Mouse (Mus musculus) cerebellum, adult 2 months (tissue): ENCODE measurements at regions not wholly inside any gene's neighbourhood (a gene's known extent, or its start where the extent isn't known, plus 50 kb on each side); places are given as distances from the start of the nearest gene placed in this dataset.

ENCODE experiments used
- DNase-seq, 2 experiments: peaks; one replicate each; pipeline ENCODE4 v3.0.0; 2021
- H3K27ac ChIP-seq: fragments of 200-500 bp; 2 replicates; pipeline ENCODE4 v1.5.1; 2012; ENCODE audit warnings: low read length, control low read depth, inconsistent platforms; ENCODE audit not compliant: insufficient read depth
- H3K27me3 ChIP-seq: fragments of 200-500 bp; 2 replicates; pipeline ENCODE4 v1.6.1; 2012; ENCODE audit warnings: inconsistent platforms, mild to moderate bottlenecking, low read length, moderate library complexity; ENCODE audit not compliant: control insufficient read depth, insufficient read depth
- H3K4me1 ChIP-seq: fragments of 200-500 bp; 2 replicates; pipeline ENCODE4 v1.6.1; 2011; ENCODE audit warnings: low read length; ENCODE audit not compliant: control insufficient read depth, insufficient read depth
- H3K4me3 ChIP-seq: fragments of 200-500 bp; replicated peaks from 2 replicates; pipeline ENCODE3; 2011; ENCODE audit warnings: mild to moderate bottlenecking, low read depth, low read length, control low read depth; ENCODE audit not compliant: insufficient read depth
- CTCF ChIP-seq: fragments of 200-500 bp; IDR thresholded peaks from 2 replicates; pipeline ENCODE4 v1.5.1; 2011; ENCODE audit warnings: low read depth, mild to moderate bottlenecking, control low read depth, low read length, moderate library complexity, borderline replicate concordance; ENCODE audit not compliant: insufficient read depth
- POLR2A ChIP-seq: fragments of 200-500 bp; IDR thresholded peaks from 2 replicates; pipeline ENCODE4 v1.6.1; 2011; ENCODE audit warnings: low read length, control low read depth, borderline replicate concordance; ENCODE audit not compliant: insufficient read depth
- WGBS: fragments of 180-500 bp; shearing (Covaris S2); methylation state at CpG from one replicate; pipeline ENCODE4 v1.1.7; 2018; 5-methylcytosine and 5-hydroxymethylcytosine counted together

GRCm38 (mm10) chr7:83065341-83065740 is 198.2 kb downstream of the Mex3b start:
- Histone ChIP-seq H3K4me1 (no peaks in the 10 kb centered on the region), H3K27me3 (no peaks in the 10 kb centered on the region), H3K27ac (no peak overlapping the region), H3K4me3 (no peak overlapping the region)
- DNase-seq = no peak
- TF ChIP-seq POLR2A (no peak), CTCF (no peak)
- WGBS = 92% methylated on average over 3 of the region's 3 CpGs

- no peak overlapping the region for H3K27ac ChIP-seq
- no peak overlapping the region for H3K4me3 ChIP-seq
- 48% methylated on average over 15 of the region's 15 CpGs for WGBS
- H3K4me1 ChIP-seq = no peaks in the 10 kb centered on the region
- DNase-seq = no peak
- H3K27me3 ChIP-seq = no peaks in the 10 kb centered on the region; the same call in 1 of the 2 replicates
- TF ChIP-seq POLR2A (no peak), CTCF (no peak)
Measured at GRCm38 (mm10) chr7:83074399-83074970, 207.4 kb downstream of the Mex3b start.

- Histone ChIP-seq H3K27me3 (no peaks in the 10 kb centered on the region; the same call in 1 of the 2 replicates), H3K4me3 (no peak overlapping the region), H3K4me1 (no peaks in the 10 kb centered on the region), H3K27ac (no peak overlapping the region)
- WGBS = 90% methylated on average over 4 of the region's 4 CpGs
- no peak for TF ChIP-seq POLR2A
- TF ChIP-seq CTCF = no peak
- no peak for DNase-seq
Measured at GRCm38 (mm10) chr7:83075159-83075952, 208.2 kb downstream of the Mex3b start.

- 33% methylated on average over 11 of the region's 11 CpGs for WGBS
Measured at GRCm38 (mm10) chr7:83077035-83077918, 210.1 kb downstream of the Mex3b start.

GRCm38 (mm10) chr7:83077919-83078265 is 210.8 kb downstream of the Mex3b start:
- no peaks in the 10 kb centered on the region; the same call in 1 of the 2 replicates for H3K27me3 ChIP-seq
- H3K4me1 ChIP-seq = no peaks in the 10 kb centered on the region
- no peak for DNase-seq
- H3K27ac ChIP-seq = no peak overlapping the region
- 32% methylated on average over 4 of the region's 4 CpGs for WGBS
- H3K4me3 ChIP-seq = no peak overlapping the region
- TF ChIP-seq CTCF = no peak
- no peak for TF ChIP-seq POLR2A

More at GRCm38 (mm10) chr7:83077035-83077918, 210.1 kb downstream of the Mex3b start:
- no peaks in the 10 kb centered on the region for H3K4me1 ChIP-seq
- H3K4me3 ChIP-seq = no peak overlapping the region
- no peak for DNase-seq
- H3K27ac ChIP-seq = no peak overlapping the region
- no peak for TF ChIP-seq POLR2A
- no peaks in the 10 kb centered on the region; the same call in 1 of the 2 replicates for H3K27me3 ChIP-seq

GRCm38 (mm10) chr7:83078695-83079094 is 211.6 kb downstream of the Mex3b start:
- no peak for TF ChIP-seq CTCF
- TF ChIP-seq POLR2A = no peak
- no peaks in the 10 kb centered on the region; the same call in 1 of the 2 replicates for H3K27me3 ChIP-seq
- 89% methylated on average over 4 of the region's 4 CpGs for WGBS
- no peak for DNase-seq
- H3K4me1 ChIP-seq = no peaks in the 10 kb centered on the region
- no peak overlapping the region for H3K27ac ChIP-seq
- H3K4me3 ChIP-seq = no peak overlapping the region

GRCm38 (mm10) chr7:83079842-83080241 is 212.7 kb downstream of the Mex3b start:
- no peak for DNase-seq
- WGBS = 95% methylated on average over 1 of the region's 1 CpGs
- Histone ChIP-seq H3K27ac (no peak overlapping the region), H3K4me1 (no peaks in the 10 kb centered on the region), H3K4me3 (no peak overlapping the region), H3K27me3 (no peaks in the 10 kb centered on the region; the same call in 1 of the 2 replicates)
- TF ChIP-seq POLR2A = no peak
- no peak for TF ChIP-seq CTCF

GRCm38 (mm10) chr7:83084496-83085082 is 217.5 kb downstream of the Mex3b start:
- Histone ChIP-seq H3K4me1 (no peaks in the 10 kb centered on the region), H3K27ac (no peak overlapping the region), H3K27me3 (no peaks in the 10 kb centered on the region; the same call in 1 of the 2 replicates), H3K4me3 (no peak overlapping the region)
- TF ChIP-seq CTCF (no peak), POLR2A (no peak)
- DNase-seq = no peak
- WGBS = 85% methylated on average over 6 of the region's 6 CpGs
